Mouse (Mus musculus) ovary, postnatal 36 days (tissue): ENCODE data around the gene Inpp5a.
A peak's percentile ranks its signal among the peaks of the same experiment; 100 is the strongest.

Source experiments
- DNase-seq: peaks from one replicate; pipeline ENCODE4 v3.0.0; 2022; ENCODE audit warnings: low spot score, mixed read lengths

The Inpp5a gene

GRCm38 (mm10) chr7:139388670-139389212 is at the start of gene Inpp5a:
Inpp5a (plus strand) TSS chr7:139389109.
- peak; percentile 99 for DNase-seq

- no peak for DNase-seq
Measured at GRCm38 (mm10) chr7:139339184-139339583, 49.7 kb upstream of the Inpp5a start.

- DNase-seq = no peak
Measured at GRCm38 (mm10) chr7:139341020-139341660, 47.8 kb upstream of the Inpp5a start.

- DNase-seq = no peak
Measured at GRCm38 (mm10) chr7:139342809-139343208, 46.1 kb upstream of the Inpp5a start.

- DNase-seq = no peak
Measured at GRCm38 (mm10) chr7:139347051-139347450, 41.9 kb upstream of the Inpp5a start.

- DNase-seq = no peak
Measured at GRCm38 (mm10) chr7:139350606-139351005, 38.3 kb upstream of the Inpp5a start.

- DNase-seq = no peak
Measured at GRCm38 (mm10) chr7:139354370-139355139, 34.4 kb upstream of the Inpp5a start.

GRCm38 (mm10) chr7:139357043-139357442 is 31.9 kb upstream of the Inpp5a start:
- DNase-seq = no peak

GRCm38 (mm10) chr7:139359906-139360305 is 29.0 kb upstream of the Inpp5a start:
- no peak for DNase-seq

- no peak for DNase-seq
Measured at GRCm38 (mm10) chr7:139360890-139361559, 27.9 kb upstream of the Inpp5a start.

- DNase-seq = no peak
Measured at GRCm38 (mm10) chr7:139361799-139362198, 27.1 kb upstream of the Inpp5a start.

GRCm38 (mm10) chr7:139362514-139362913 is 26.4 kb upstream of the Inpp5a start:
- no peak for DNase-seq

GRCm38 (mm10) chr7:139363281-139364004 is 25.5 kb upstream of the Inpp5a start:
- DNase-seq = peak; percentile 39

GRCm38 (mm10) chr7:139364005-139364557 is 24.8 kb upstream of the Inpp5a start:
- peak; percentile 84 for DNase-seq

- DNase-seq = no peak
Measured at GRCm38 (mm10) chr7:139364936-139365830, 23.7 kb upstream of the Inpp5a start.

- DNase-seq = no peak
Measured at GRCm38 (mm10) chr7:139366131-139366530, 22.8 kb upstream of the Inpp5a start.

- DNase-seq = no peak
Measured at GRCm38 (mm10) chr7:139366549-139366948, 22.4 kb upstream of the Inpp5a start.

GRCm38 (mm10) chr7:139368218-139368617 is 20.7 kb upstream of the Inpp5a start:
- no peak for DNase-seq

- peak; percentile 65 for DNase-seq
Measured at GRCm38 (mm10) chr7:139368722-139369380, 20.1 kb upstream of the Inpp5a start.

- no peak for DNase-seq
Measured at GRCm38 (mm10) chr7:139369501-139370088, 19.3 kb upstream of the Inpp5a start.
